Mouse (Mus musculus): ENCODE data around the gene Sdhd. TPM values are rescaled to one million over a fixed set of nuclear protein-coding genes. Genes with fewer than 3 reads are reported as not detected.
A peak's percentile ranks its signal among the peaks of the same experiment; 100 is the strongest.
"Not testable (repeated sequence)": the region's sequence is repeated elsewhere in the genome, so short reads cannot be mapped to it uniquely, and the experiment has no call there.

Gene Sdhd
- polyA plus RNA-seq (2012; rRNA removed) = 61.7 and 75.8 TPM in 2 replicates

- H3K36me3 ChIP-seq (ENCODE audit: control insufficient read depth, insufficient read depth, low read length) = no peaks in the 10 kb centered on the region; the same call in 1 of the 2 replicates
- H3K27ac ChIP-seq (ENCODE audit: control insufficient read depth, insufficient read depth, low read depth, low read length) = peak within 1 kb of the TSS; percentile 84
- no peaks in the 10 kb centered on the region for H3K27me3 ChIP-seq (ENCODE audit: control insufficient read depth, insufficient read depth, low read length)
- peaks cover 5% of the 10 kb centered on the region for H3K4me1 ChIP-seq (ENCODE audit: control insufficient read depth, insufficient read depth, low read length)
- TF ChIP-seq CTCF (IDR thresholded peaks at IDR 0.05; ENCODE audit: control insufficient read depth, insufficient read depth, insufficient replicate concordance, low read depth, low read length) = no peak
- peak; percentile 97 for TF ChIP-seq POLR2A (IDR thresholded peaks at IDR 0.05; ENCODE audit: control insufficient read depth, low read depth, low read length)
- peak within 1 kb of the TSS; percentile 94 for H3K4me3 ChIP-seq (ENCODE audit: control insufficient read depth, low read depth, low read length)
These were observed at the start of gene Sdhd, which contains the start of gene Timm8b for GRCm38 (mm10) chr9:50603189-50603997. TSS of gene Sdhd (minus strand) at chr9:50603812. TSS of gene Timm8b (plus strand) at chr9:50603910.

- Histone ChIP-seq H3K4me3 (ENCODE audit: control insufficient read depth, low read depth, low read length) (no peak overlapping the region), H3K36me3 (ENCODE audit: control insufficient read depth, insufficient read depth, low read length) (0 out of 2 replicates have a peak, but pooled peaks cover 1% of the 10 kb centered on the region), H3K4me1 (ENCODE audit: control insufficient read depth, insufficient read depth, low read length) (no peaks in the 10 kb centered on the region), H3K27ac (ENCODE audit: control insufficient read depth, insufficient read depth, low read depth, low read length) (no peak overlapping the region), H3K27me3 (ENCODE audit: control insufficient read depth, insufficient read depth, low read length) (no peaks in the 10 kb centered on the region)
- no peak for TF ChIP-seq CTCF (IDR thresholded peaks at IDR 0.05; ENCODE audit: control insufficient read depth, insufficient read depth, insufficient replicate concordance, low read depth, low read length)
These were observed 46.9 kb upstream of the Sdhd start for GRCm38 (mm10) chr9:50650503-50650902.

- no peak overlapping the region for H3K4me3 ChIP-seq (ENCODE audit: control insufficient read depth, low read depth, low read length)
- no peak for TF ChIP-seq CTCF (IDR thresholded peaks at IDR 0.05; ENCODE audit: control insufficient read depth, insufficient read depth, insufficient replicate concordance, low read depth, low read length)
- no peak for TF ChIP-seq POLR2A (IDR thresholded peaks at IDR 0.05; ENCODE audit: control insufficient read depth, low read depth, low read length)
- no peaks in the 10 kb centered on the region for H3K27me3 ChIP-seq (ENCODE audit: control insufficient read depth, insufficient read depth, low read length)
- no peaks in the 10 kb centered on the region for H3K4me1 ChIP-seq (ENCODE audit: control insufficient read depth, insufficient read depth, low read length)
- H3K27ac ChIP-seq (ENCODE audit: control insufficient read depth, insufficient read depth, low read depth, low read length) = no peak overlapping the region
- H3K36me3 ChIP-seq (ENCODE audit: control insufficient read depth, insufficient read depth, low read length) = peaks cover 6% of the 10 kb centered on the region
These were observed 43.3 kb upstream of the Sdhd start for GRCm38 (mm10) chr9:50646826-50647370.

GRCm38 (mm10) chr9:50634270-50634669, 30.7 kb upstream of the Sdhd start:
- Histone ChIP-seq H3K27me3 (ENCODE audit: control insufficient read depth, insufficient read depth, low read length) (no peaks in the 10 kb centered on the region), H3K4me3 (ENCODE audit: control insufficient read depth, low read depth, low read length) (no peak overlapping the region), H3K4me1 (ENCODE audit: control insufficient read depth, insufficient read depth, low read length) (no peaks in the 10 kb centered on the region), H3K36me3 (ENCODE audit: control insufficient read depth, insufficient read depth, low read length) (no peaks in the 10 kb centered on the region; the same call in 1 of the 2 replicates), H3K27ac (ENCODE audit: control insufficient read depth, insufficient read depth, low read depth, low read length) (no peak overlapping the region)
- TF ChIP-seq CTCF (IDR thresholded peaks at IDR 0.05; ENCODE audit: control insufficient read depth, insufficient read depth, insufficient replicate concordance, low read depth, low read length) (no peak), POLR2A (IDR thresholded peaks at IDR 0.05; ENCODE audit: control insufficient read depth, low read depth, low read length) (no peak)

- Histone ChIP-seq H3K27me3 (ENCODE audit: control insufficient read depth, insufficient read depth, low read length) (no peaks in the 10 kb centered on the region), H3K4me3 (ENCODE audit: control insufficient read depth, low read depth, low read length) (no peak overlapping the region), H3K36me3 (ENCODE audit: control insufficient read depth, insufficient read depth, low read length) (no peaks in the 10 kb centered on the region; the same call in 1 of the 2 replicates), H3K4me1 (ENCODE audit: control insufficient read depth, insufficient read depth, low read length) (no peaks in the 10 kb centered on the region), H3K27ac (ENCODE audit: control insufficient read depth, insufficient read depth, low read depth, low read length) (no peak overlapping the region)
- TF ChIP-seq CTCF (IDR thresholded peaks at IDR 0.05; ENCODE audit: control insufficient read depth, insufficient read depth, insufficient replicate concordance, low read depth, low read length) (no peak), POLR2A (IDR thresholded peaks at IDR 0.05; ENCODE audit: control insufficient read depth, low read depth, low read length) (no peak)
These were observed 29.4 kb upstream of the Sdhd start for GRCm38 (mm10) chr9:50633059-50633458.

- Histone ChIP-seq H3K4me3 (ENCODE audit: control insufficient read depth, low read depth, low read length) (no peak overlapping the region), H3K27me3 (ENCODE audit: control insufficient read depth, insufficient read depth, low read length) (no peaks in the 10 kb centered on the region), H3K27ac (ENCODE audit: control insufficient read depth, insufficient read depth, low read depth, low read length) (no peak overlapping the region), H3K4me1 (ENCODE audit: control insufficient read depth, insufficient read depth, low read length) (no peaks in the 10 kb centered on the region), H3K36me3 (ENCODE audit: control insufficient read depth, insufficient read depth, low read length) (no peaks in the 10 kb centered on the region; the same call in 1 of the 2 replicates)
- TF ChIP-seq POLR2A (IDR thresholded peaks at IDR 0.05; ENCODE audit: control insufficient read depth, low read depth, low read length) (no peak), CTCF (IDR thresholded peaks at IDR 0.05; ENCODE audit: control insufficient read depth, insufficient read depth, insufficient replicate concordance, low read depth, low read length) (no peak)
These were observed 28.5 kb upstream of the Sdhd start for GRCm38 (mm10) chr9:50632016-50632688.

GRCm38 (mm10) chr9:50630903-50631302, 27.3 kb upstream of the Sdhd start:
- not testable (repeated sequence) for H3K27ac ChIP-seq (ENCODE audit: control insufficient read depth, insufficient read depth, low read depth, low read length); H3K4me1 ChIP-seq (ENCODE audit: control insufficient read depth, insufficient read depth, low read length); H3K27me3 ChIP-seq (ENCODE audit: control insufficient read depth, insufficient read depth, low read length); H3K4me3 ChIP-seq (ENCODE audit: control insufficient read depth, low read depth, low read length); H3K36me3 ChIP-seq (ENCODE audit: control insufficient read depth, insufficient read depth, low read length)
